Mouse (Mus musculus) pancreas, adult 10 weeks (tissue): ENCODE measurements around the gene B9d1. TPM values are rescaled to one million over a fixed set of nuclear protein-coding genes. Genes with fewer than 3 reads are reported as not detected.

Experiments used
- polyA plus RNA-seq: library from polyadenylated mRNA; stranded (reverse); fragments of 350-450 nt; fragmentation: Illumina TruSeq; extraction: RNeasy Lipid Tissue Mini Kit (QIAGEN cat#74804); gene quantifications from one replicate; pipeline ENCODE4 v1.2.3, GENCODE M21; 2015; ENCODE audit warnings: low read depth, low replicate concordance; ENCODE audit not compliant: insufficient read depth

B9d1 gene
- polyA plus RNA-seq = 5.1 TPM

GRCm38 (mm10) chr11:61504713-61505257 lies at the start of gene B9d1:
Gene B9d1, plus strand, starts transcription at chr11:61505144.

GRCm38 (mm10) chr11:61484613-61485540 lies 20.1 kb upstream of the B9d1 start, which contains the start of gene Mfap4:
Gene Mfap4, plus strand, starts transcription at chr11:61485431.

DNA sequence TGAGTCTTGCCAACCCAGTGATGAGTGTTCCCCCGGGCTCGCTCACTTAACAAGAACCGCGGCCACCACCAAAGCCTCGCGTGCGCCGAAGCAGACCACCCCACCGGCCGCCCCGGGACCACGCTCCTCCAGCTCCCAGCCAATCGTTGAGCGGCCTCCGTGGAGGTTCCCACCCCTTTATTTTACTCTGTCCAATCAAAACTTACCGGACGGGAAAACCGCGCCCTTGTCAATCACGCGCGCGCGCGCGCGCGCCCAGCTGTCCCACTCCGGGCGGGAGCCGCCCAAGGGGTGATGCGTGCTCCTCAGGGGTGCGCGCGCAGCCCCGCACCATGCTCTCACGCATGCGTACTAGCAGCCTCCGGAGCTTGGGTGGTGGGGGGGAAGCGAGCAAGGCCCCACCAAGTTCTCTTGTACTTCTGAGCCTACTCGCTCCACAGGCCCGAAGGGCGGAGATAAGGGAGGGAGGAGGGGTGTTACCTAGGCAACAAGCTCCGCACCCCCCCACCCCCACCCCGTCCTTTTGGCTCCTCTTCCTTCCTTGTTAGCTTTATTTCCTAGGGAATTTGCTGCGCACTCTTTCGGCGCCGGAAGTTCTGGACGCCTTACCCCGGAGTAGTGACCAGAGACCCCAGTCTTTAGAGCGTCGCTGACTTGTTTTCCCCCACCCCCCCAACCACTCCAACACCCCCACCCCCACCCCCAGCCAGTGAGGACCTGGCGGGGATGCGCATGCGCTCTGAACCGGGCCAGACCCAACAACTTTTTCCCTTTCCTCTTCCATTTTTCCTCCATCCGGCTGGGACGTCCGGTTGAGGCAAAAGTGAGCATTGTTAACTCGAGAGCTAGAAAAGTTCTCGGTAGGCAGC lies 10.6 kb upstream of the B9d1 start, which contains the start of gene Mapk7:
Gene Mapk7, minus strand, starts transcription at position 278 of the 869 bp plus-strand sequence.

Other genes with a start within 250 kb of the B9d1 start
- 16.7 TPM for gene Aldh3a2, start 237.7 kb upstream of the B9d1 start, polyA plus RNA-seq
- not detected for gene Slc47a2, start 162.3 kb upstream of the B9d1 start, polyA plus RNA-seq
- gene Slc47a1, start 126.8 kb upstream of the B9d1 start, polyA plus RNA-seq = not detected
- 1.7 TPM for gene Rnf112, start 51.0 kb upstream of the B9d1 start, polyA plus RNA-seq
- gene Mfap4, start 19.7 kb upstream of the B9d1 start, polyA plus RNA-seq = 5.2 TPM
- gene Mapk7, start 10.7 kb upstream of the B9d1 start, polyA plus RNA-seq = 5.6 TPM
- gene Epn2, start 74.5 kb downstream of the B9d1 start, polyA plus RNA-seq = 7.1 TPM
- 3.5 TPM for gene Grap, start 148.1 kb downstream of the B9d1 start, polyA plus RNA-seq
- 1.3 TPM for gene Fam83g, start 178.9 kb downstream of the B9d1 start, polyA plus RNA-seq
- gene Slc5a10, start 215.7 kb downstream of the B9d1 start, polyA plus RNA-seq = not detected